Mouse (Mus musculus): ENCODE measurements at regions not wholly inside any gene's neighbourhood (a gene's known extent, or its start where the extent isn't known, plus 50 kb on each side); places are given as distances from the start of the nearest gene placed in this dataset.

DNA sequence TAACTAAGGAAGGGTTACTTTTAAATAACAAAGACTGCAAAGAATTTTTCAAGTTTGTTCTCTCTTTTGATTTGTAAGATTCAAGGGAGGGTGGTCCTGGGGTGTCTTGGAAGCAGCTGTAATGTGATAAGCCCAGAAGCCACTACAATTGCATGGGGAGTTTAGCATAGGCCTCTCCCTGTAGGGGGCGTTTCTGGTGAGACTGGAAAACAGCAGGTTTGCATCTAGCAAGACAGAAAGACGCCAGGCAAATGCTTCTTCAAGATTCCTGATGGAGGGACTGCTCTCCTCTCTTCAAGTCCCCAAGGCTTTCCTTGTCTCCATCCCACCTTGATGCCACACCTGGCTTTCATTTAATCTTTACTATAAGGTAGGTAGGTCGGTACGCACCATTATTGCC lies 112.1 kb downstream of the Akr1d1 start:
- TF ChIP-seq CTCF (IDR thresholded peaks at IDR 0.05; ENCODE audit: control insufficient read depth, insufficient read depth, insufficient replicate concordance, low read depth, low read length): no peak
- TF ChIP-seq POLR2A (IDR thresholded peaks at IDR 0.05; ENCODE audit: control insufficient read depth, low read depth, low read length): no peak
